Mouse (Mus musculus) embryonic facial prominence, embryonic 14.5 days (tissue): Measurements from ENCODE around the gene Reep6. TPM values are rescaled to one million over a fixed set of nuclear protein-coding genes. Genes with fewer than 3 reads are reported as not detected.
A peak's percentile ranks its signal among the peaks of the same experiment; 100 is the strongest.

ENCODE experiments used
- ATAC-seq: fragments of 200-750 bp; cut with Nextera tagmentation; 2 replicates; pipeline ENCODE4 v1.8.0; 2017; ENCODE audit warnings: low read depth, moderate number of reproducible peaks, moderate TSS enrichment
- DNase-seq: peaks from one replicate; pipeline ENCODE4 v3.0.0-alpha.2; 2015; ENCODE audit warnings: low spot score
- H3K27ac ChIP-seq: fragments of 300-500 bp; sonication (generic); replicated peaks from 2 replicates; pipeline ENCODE4 v1.5.1; 2014; ENCODE audit warnings: low read depth, mild to moderate bottlenecking, low read length, moderate library complexity
- H3K27me3 ChIP-seq: fragments of 300-500 bp; sonication (generic); replicated peaks from 2 replicates; pipeline ENCODE4 v1.6.1; 2014; ENCODE audit warnings: low read length; ENCODE audit not compliant: control insufficient read depth, insufficient read depth
- H3K36me3 ChIP-seq: fragments of 300-500 bp; sonication (generic); 2 replicates; pipeline ENCODE4 v1.6.1; 2014; ENCODE audit warnings: low read length, mixed read lengths; ENCODE audit not compliant: control insufficient read depth, insufficient read depth
- H3K4me1 ChIP-seq: fragments of 300-500 bp; sonication (generic); 2 replicates; pipeline ENCODE4 v1.6.1; 2014; ENCODE audit warnings: antibody characterized with exemption, low read length; ENCODE audit not compliant: control insufficient read depth, insufficient read depth
- H3K4me2 ChIP-seq: fragments of 300-500 bp; sonication (generic); 2 replicates; pipeline ENCODE4 v1.6.1; 2014; ENCODE audit warnings: low read depth, mild to moderate bottlenecking, low read length, moderate library complexity, mixed read lengths
- H3K4me3 ChIP-seq: fragments of 300-500 bp; sonication (generic); 2 replicates; pipeline ENCODE4 v1.5.1; 2014; ENCODE audit warnings: low read depth, mild to moderate bottlenecking, low read length
- H3K9ac ChIP-seq: fragments of 300-500 bp; sonication (generic); 2 replicates; pipeline ENCODE4 v1.6.1; 2014; ENCODE audit warnings: low read depth, mild to moderate bottlenecking, low read length, moderate library complexity, mixed read lengths
- H3K9me3 ChIP-seq: fragments of 300-500 bp; sonication (generic); 2 replicates; pipeline ENCODE4 v1.6.1; 2016; ENCODE audit warnings: low read length; ENCODE audit not compliant: control insufficient read depth
- WGBS: fragments of 180-500 bp; shearing (Covaris S2); extraction: QIAGEN DNeasy Blood & Tissue Kit; methylation state at CpG from one replicate; pipeline ENCODE4 v1.1.7; 2014; 5-methylcytosine and 5-hydroxymethylcytosine counted together
- polyA plus RNA-seq: library from polyadenylated mRNA; unstranded; fragments of >200 nt; fragmentation: Nextera tagmentation; extraction: Ambion mirVana; gene quantifications from 2 replicates; pipeline ENCODE4 v1.2.1, GENCODE M21; 2014

Reep6 gene
- polyA plus RNA-seq, 1 experiment from 2014 or later: 5.6 TPM

DNA sequence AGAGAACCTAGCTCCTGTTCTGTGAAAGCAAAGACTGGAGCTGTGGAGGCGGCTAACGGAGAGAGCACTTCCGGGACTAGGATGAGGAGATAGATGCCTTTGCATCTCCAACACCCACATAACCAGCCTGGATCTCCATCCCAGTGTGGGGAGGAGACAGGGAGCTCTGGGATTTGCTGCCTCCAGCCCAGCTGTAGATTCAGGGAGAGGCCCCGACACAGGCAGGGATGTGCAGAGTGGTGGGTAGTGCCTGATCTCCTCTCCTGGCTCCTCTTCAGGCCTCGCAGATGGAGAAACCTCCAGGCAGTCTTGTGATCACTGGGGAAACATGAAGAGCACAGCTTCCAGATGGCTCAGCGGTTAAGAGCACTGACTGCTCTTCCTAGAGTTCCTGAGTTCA lies 43.0 kb downstream of the Reep6 start:
- Histone ChIP-seq H3K4me1 (0 out of 2 replicates have a peak, but pooled peaks cover 3% of the 10 kb centered on the region), H3K4me2 (no peak overlapping the region), H3K27ac (no peak overlapping the region), H3K27me3 (no peaks in the 10 kb centered on the region), H3K9me3 (no peaks in the 10 kb centered on the region), H3K9ac (no peak overlapping the region), H3K36me3 (no peaks in the 10 kb centered on the region), H3K4me3 (no peak overlapping the region)
- 70% methylated on average over 5 of the region's 6 CpGs for WGBS
- ATAC-seq (no peak), DNase-seq (no peak)

DNA sequence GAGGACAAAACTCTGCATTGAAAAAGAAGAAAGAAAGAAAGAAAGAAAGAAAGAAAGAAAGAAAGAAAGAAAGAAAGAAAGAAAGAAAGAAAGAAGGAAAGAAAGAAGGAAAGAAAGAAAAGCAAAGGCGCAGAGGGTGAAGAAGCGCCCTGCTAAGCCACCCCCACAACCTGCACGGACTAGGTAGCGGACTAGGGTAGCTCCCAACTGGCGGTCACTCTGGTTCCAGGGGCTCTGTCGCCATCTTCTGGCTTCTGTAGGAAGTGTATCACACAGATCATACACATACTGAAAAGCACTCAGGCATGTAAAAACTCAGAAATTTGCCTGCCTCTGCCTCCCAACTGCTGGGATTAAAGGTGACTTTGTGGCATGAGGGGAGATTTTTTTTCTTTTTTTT lies 44.3 kb downstream of the Reep6 start:
- no peaks in the 10 kb centered on the region for H3K9me3 ChIP-seq
- no peaks in the 10 kb centered on the region for H3K27me3 ChIP-seq
- H3K27ac ChIP-seq: no peak overlapping the region
- no peak overlapping the region for H3K4me2 ChIP-seq
- 27% methylated on average over 6 of the region's 6 CpGs for WGBS
- peak; percentile 51 for DNase-seq
- H3K36me3 ChIP-seq: no peaks in the 10 kb centered on the region
- no peak overlapping the region for H3K9ac ChIP-seq
- 0 out of 2 replicates have a peak, but pooled peaks cover 3% of the 10 kb centered on the region for H3K4me1 ChIP-seq
- no peak overlapping the region for H3K4me3 ChIP-seq
- ATAC-seq: no peak

DNA sequence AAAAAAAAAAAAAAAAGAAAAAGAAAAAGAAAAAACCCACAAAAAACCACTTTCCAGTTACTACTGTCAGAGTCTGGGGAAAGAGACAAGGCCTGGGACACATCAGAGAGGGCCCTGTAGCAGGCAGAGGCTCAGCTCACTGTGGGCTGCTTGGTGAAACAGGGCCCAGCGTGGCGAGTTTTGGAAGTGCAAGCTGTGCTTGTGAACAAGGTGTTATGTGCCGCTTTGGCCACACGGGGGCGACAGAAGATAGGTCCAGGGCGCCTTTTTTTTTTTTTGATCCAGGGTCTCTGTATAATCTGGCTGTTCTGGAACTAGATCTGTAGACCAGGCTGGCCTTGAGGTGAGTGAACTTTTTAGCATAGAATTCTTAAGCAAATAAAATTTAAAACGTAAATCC lies 46.4 kb downstream of the Reep6 start:
- no peak overlapping the region for H3K4me3 ChIP-seq
- DNase-seq (peak; percentile 95), ATAC-seq (peak; percentile 61; the same call in 1 of the 2 replicates)
- no peak overlapping the region for H3K4me2 ChIP-seq
- no peaks in the 10 kb centered on the region for H3K9me3 ChIP-seq
- WGBS: 3% methylated on average over 7 of the region's 7 CpGs
- no peak overlapping the region for H3K9ac ChIP-seq
- no peaks in the 10 kb centered on the region for H3K27me3 ChIP-seq
- H3K27ac ChIP-seq: no peak overlapping the region
- H3K4me1 ChIP-seq: 0 out of 2 replicates have a peak, but pooled peaks cover 3% of the 10 kb centered on the region
- H3K36me3 ChIP-seq: peaks cover 15% of the 10 kb centered on the region

DNA sequence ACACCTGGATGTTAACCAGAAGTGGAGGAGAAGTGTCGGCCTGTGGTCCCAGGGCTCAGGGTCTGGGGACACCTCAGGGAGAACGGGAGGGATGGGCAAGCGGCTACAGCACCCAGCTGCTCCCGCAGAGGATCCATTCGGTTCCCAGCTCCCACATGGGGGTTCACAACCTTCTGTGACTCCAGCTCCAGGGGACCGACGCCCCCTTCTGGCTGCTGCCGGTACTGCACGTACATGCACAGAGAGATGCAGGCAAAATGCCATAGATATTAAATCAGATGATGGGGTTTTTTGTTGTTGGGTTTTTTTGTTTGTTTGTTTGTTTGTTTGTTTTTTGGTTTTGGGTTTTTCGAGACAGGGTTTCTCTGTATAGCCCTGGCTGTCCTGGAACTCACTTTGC lies 48.0 kb downstream of the Reep6 start:
- H3K9me3 ChIP-seq: no peaks in the 10 kb centered on the region
- no peak overlapping the region for H3K27ac ChIP-seq
- WGBS: 50% methylated on average over 10 of the region's 10 CpGs
- ATAC-seq (no peak), DNase-seq (no peak)
- no peaks in the 10 kb centered on the region for H3K27me3 ChIP-seq
- H3K4me2 ChIP-seq: no peak overlapping the region
- no peaks in the 10 kb centered on the region for H3K4me1 ChIP-seq
- no peak overlapping the region for H3K9ac ChIP-seq
- H3K36me3 ChIP-seq: peaks cover 30% of the 10 kb centered on the region
- H3K4me3 ChIP-seq: no peak overlapping the region

DNA sequence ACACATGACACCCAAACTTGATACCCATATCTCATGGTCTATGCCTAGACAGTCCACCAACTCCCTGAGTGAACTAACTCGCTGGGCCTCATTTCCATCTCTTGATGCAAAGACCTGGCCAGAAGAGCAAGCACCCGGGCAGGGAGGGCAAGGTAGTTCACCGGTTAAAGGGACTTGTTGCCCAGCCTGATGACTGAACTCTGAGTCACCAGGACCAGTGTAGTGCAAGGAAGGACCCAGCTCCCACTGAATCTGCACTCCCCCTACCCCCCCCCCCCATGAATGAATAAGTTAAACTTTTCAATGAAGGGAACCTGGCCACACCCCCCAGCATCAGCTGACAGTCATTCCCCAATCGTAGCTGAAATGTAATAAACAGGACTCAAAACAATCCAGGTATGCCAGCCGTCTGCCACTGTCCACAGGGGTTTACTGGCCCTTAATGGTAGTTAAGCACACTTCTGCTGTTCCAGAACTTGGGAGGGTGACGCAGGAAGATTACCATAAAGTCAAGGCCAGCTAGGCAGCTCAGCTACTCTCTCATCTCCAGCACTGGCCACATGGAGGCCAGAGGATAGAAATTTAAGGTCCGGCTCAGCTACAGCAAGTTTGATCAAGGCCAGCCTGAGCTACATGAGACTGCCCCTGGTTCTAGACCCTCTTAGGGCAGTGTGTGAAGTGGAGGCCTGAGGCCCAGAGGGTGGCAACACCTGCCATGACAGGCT lies 53.0 kb downstream of the Reep6 start:
- Histone ChIP-seq H3K4me1 (peaks cover 13% of the 10 kb centered on the region), H3K27ac (no peak overlapping the region), H3K9me3 (no peaks in the 10 kb centered on the region), H3K9ac (no peak overlapping the region), H3K27me3 (no peaks in the 10 kb centered on the region), H3K4me3 (no peak overlapping the region), H3K4me2 (no peak overlapping the region), H3K36me3 (peaks cover 46% of the 10 kb centered on the region)
- ATAC-seq (no peak), DNase-seq (no peak)
- WGBS: 86% methylated on average over 7 of the region's 7 CpGs

DNA sequence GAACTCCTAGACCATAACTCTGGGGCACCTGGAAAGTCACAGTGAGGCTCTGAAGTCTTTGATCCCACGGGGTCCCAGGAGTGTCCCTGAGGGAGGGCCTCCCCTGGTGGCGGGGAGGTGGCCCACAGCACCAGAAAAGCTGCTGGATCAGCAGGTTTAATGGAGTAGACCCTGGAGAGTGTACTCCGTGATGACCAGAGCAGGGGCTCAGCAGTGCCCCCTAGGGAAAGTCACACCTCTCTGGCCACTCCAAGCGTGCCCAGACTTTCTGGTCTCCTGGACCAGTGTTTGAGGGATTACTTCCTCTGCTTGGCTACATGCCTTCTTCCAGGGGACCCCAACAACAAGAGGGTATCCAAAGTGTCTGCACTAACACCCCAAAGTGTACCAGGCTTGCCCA lies 53.7 kb downstream of the Reep6 start:
- peaks cover 18% of the 10 kb centered on the region for H3K4me1 ChIP-seq
- H3K36me3 ChIP-seq: peaks cover 46% of the 10 kb centered on the region
- H3K27me3 ChIP-seq: no peaks in the 10 kb centered on the region
- ATAC-seq (no peak), DNase-seq (no peak)
- 0 out of 2 replicates have a peak overlapping the region, but pooled peaks have one; percentile 8 for H3K4me2 ChIP-seq
- H3K27ac ChIP-seq: no peak overlapping the region
- 0 out of 2 replicates have a peak overlapping the region, but pooled peaks have one; percentile 95 for H3K9ac ChIP-seq
- WGBS: 72% methylated on average over 4 of the region's 4 CpGs
- H3K4me3 ChIP-seq: no peak overlapping the region
- no peaks in the 10 kb centered on the region for H3K9me3 ChIP-seq

DNA sequence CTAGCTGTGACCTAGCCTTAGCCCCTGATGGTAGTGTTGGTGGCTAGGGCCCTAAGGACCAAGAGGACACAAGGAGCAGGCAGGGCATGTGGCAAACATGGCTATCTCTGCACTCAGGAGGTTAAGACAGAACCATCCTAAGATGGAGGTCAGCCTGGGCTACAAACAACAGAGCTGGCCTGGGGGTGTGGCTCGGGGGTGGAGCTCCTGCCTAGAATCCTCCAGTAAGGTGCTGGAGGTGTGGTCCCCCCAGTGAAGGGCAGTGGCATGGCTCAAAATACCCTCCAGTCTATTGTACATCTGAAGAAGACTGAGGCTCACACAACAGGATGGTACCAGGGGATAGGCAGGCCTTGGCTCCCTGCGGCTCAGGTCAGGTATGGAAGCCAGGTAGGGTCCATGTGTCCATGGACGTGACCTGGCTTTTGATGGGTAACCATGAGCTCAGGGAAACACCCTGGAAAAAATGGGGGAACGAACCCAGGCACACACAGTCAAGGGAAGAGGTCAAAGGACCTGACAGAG lies 54.4 kb downstream of the Reep6 start:
- Histone ChIP-seq H3K9ac (0 out of 2 replicates have a peak overlapping the region, but pooled peaks have one; percentile 95), H3K27me3 (no peaks in the 10 kb centered on the region)

DNA sequence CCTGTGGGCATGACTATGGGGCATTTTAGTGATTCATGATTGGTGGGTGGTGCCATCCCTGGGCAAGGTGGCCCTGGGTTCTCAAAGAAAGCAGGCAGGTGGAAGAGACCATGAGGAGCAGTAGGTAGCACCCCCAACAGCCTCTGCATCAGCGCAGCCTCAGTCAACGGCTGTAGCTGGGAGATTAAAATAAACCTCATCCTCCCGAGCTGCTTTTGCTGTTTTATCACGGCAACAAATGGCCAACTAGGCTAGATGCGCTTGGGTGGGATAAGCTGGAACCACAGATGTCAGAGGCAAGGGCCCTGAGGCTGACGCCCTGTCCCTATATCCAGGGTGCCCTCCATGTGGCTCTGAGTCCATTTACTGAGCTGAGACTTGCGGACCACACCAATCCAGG lies 55.0 kb downstream of the Reep6 start:
- Histone ChIP-seq H3K4me1 (peaks cover 20% of the 10 kb centered on the region), H3K9me3 (no peaks in the 10 kb centered on the region), H3K27ac (no peak overlapping the region), H3K36me3 (peaks cover 43% of the 10 kb centered on the region), H3K27me3 (no peaks in the 10 kb centered on the region), H3K4me2 (peak overlapping the region; percentile 91), H3K4me3 (peak overlapping the region; percentile 90), H3K9ac (peak overlapping the region; percentile 95)
- 70% methylated on average over 7 of the region's 7 CpGs for WGBS
- DNase-seq: no peak
- no peak for ATAC-seq

More for the DNA sequence above, 54.4 kb downstream of the Reep6 start:
- Histone ChIP-seq H3K27ac (no peak overlapping the region), H3K4me1 (peaks cover 20% of the 10 kb centered on the region), H3K4me3 (peak overlapping the region; percentile 90), H3K9me3 (no peaks in the 10 kb centered on the region), H3K36me3 (peaks cover 46% of the 10 kb centered on the region), H3K4me2 (peak overlapping the region; percentile 91)
- DNase-seq (no peak), ATAC-seq (no peak)
- WGBS: 91% methylated on average over 4 of the region's 4 CpGs
